Mouse (Mus musculus): ENCODE data around the gene Fbxl15.

GRCm38 (mm10) chr19:46323716-46324115 lies 4.3 kb upstream of the Fbxl15 start:
- TF ChIP-seq CTCF (IDR thresholded peaks at IDR 0.05) (no peak), POLR2A (IDR thresholded peaks at IDR 0.05; ENCODE audit: insufficient read depth, low read depth, low read length) (no peak), EP300 (IDR thresholded peaks at IDR 0.05; ENCODE audit: insufficient read depth, low read depth, low read length) (no peak)
